Mouse (Mus musculus) right cerebral cortex, postnatal 14 days (tissue): ENCODE measurements around the gene Lyzl4.

Experiments used
- DNase-seq: peaks from one replicate; pipeline ENCODE4 v3.0.0; 2022

Gene Lyzl4

GRCm38 (mm10) chr9:121642001-121642400 is at the start of gene Lyzl4:
Gene Lyzl4, minus strand, starts transcription at chr9:121642096.
- DNase-seq = peak; percentile 86

- DNase-seq = no peak
Observed at GRCm38 (mm10) chr9:121690734-121691133, 48.8 kb upstream of the Lyzl4 start.

GRCm38 (mm10) chr9:121690200-121690651 is 48.3 kb upstream of the Lyzl4 start:
- peak; percentile 43 for DNase-seq

- no peak for DNase-seq
Observed at GRCm38 (mm10) chr9:121684702-121685101, 42.8 kb upstream of the Lyzl4 start.

- DNase-seq = no peak
Observed at GRCm38 (mm10) chr9:121682037-121682680, 40.3 kb upstream of the Lyzl4 start.

GRCm38 (mm10) chr9:121681191-121681590 is 39.3 kb upstream of the Lyzl4 start:
- DNase-seq = no peak

GRCm38 (mm10) chr9:121679549-121679948 is 37.7 kb upstream of the Lyzl4 start:
- DNase-seq = peak; percentile 59

- DNase-seq = no peak
Observed at GRCm38 (mm10) chr9:121677476-121677875, 35.6 kb upstream of the Lyzl4 start.

GRCm38 (mm10) chr9:121677069-121677468 is 35.2 kb upstream of the Lyzl4 start:
- DNase-seq = no peak

- DNase-seq = no peak
Observed at GRCm38 (mm10) chr9:121675556-121675955, 33.7 kb upstream of the Lyzl4 start.

GRCm38 (mm10) chr9:121675011-121675410 is 33.1 kb upstream of the Lyzl4 start:
- no peak for DNase-seq

- DNase-seq = no peak
Observed at GRCm38 (mm10) chr9:121673716-121674115, 31.8 kb upstream of the Lyzl4 start.

- DNase-seq = no peak
Observed at GRCm38 (mm10) chr9:121672311-121672710, 30.4 kb upstream of the Lyzl4 start.

GRCm38 (mm10) chr9:121671300-121671699 is 29.4 kb upstream of the Lyzl4 start:
- no peak for DNase-seq

GRCm38 (mm10) chr9:121669348-121669791 is 27.5 kb upstream of the Lyzl4 start:
- DNase-seq = peak; percentile 63

- no peak for DNase-seq
Observed at GRCm38 (mm10) chr9:121667822-121668221, 25.9 kb upstream of the Lyzl4 start.

GRCm38 (mm10) chr9:121666957-121667630 is 25.2 kb upstream of the Lyzl4 start:
- DNase-seq = peak; percentile 60

GRCm38 (mm10) chr9:121664104-121664503 is 22.2 kb upstream of the Lyzl4 start:
- no peak for DNase-seq

- DNase-seq = no peak
Observed at GRCm38 (mm10) chr9:121663467-121663866, 21.6 kb upstream of the Lyzl4 start.

GRCm38 (mm10) chr9:121659791-121660190 is 17.9 kb upstream of the Lyzl4 start:
- DNase-seq = no peak

GRCm38 (mm10) chr9:121658248-121658647 is 16.4 kb upstream of the Lyzl4 start:
- DNase-seq = no peak

- DNase-seq = no peak
Observed at GRCm38 (mm10) chr9:121657143-121657542, 15.2 kb upstream of the Lyzl4 start.

- DNase-seq = no peak
Observed at GRCm38 (mm10) chr9:121656322-121656721, 14.4 kb upstream of the Lyzl4 start.

GRCm38 (mm10) chr9:121653668-121654067 is 11.8 kb upstream of the Lyzl4 start:
- DNase-seq = no peak
